Mouse (Mus musculus): ENCODE data around the gene Bscl2.

DNA sequence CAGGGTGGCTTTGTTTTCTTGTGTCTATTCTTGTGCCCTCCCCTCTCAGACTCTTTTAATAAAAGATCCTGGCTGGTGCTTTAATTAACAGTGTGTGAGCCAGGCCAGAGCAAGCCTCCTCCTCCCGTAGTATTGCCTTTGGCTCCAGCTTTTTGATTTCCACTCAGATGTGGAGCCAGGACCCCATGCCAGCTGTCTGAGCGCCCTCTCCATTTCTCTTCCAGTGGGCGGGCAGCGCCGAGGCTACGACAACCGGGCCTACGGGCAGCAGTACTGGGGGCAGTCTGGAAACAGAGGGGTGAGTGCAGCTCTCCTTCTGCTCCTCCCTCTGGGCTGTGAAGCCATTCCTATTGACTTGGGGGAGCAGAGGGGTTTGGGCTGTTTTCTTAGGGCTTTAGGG is 6.6 kb upstream of the Bscl2 start:
- TF ChIP-seq POLR2A (IDR thresholded peaks at IDR 0.05; ENCODE audit: control insufficient read depth, low read depth, low read length) (no peak), CTCF (IDR thresholded peaks at IDR 0.05; ENCODE audit: control insufficient read depth, insufficient read depth, insufficient replicate concordance, low read depth, low read length) (no peak)

Measured in testis, adult 2 months (tissue).